Mouse (Mus musculus) cerebellum, adult 2 months (tissue): Measurements from ENCODE around the gene Tcp11x2. TPM values are rescaled to one million over a fixed set of nuclear protein-coding genes. Genes with fewer than 3 reads are reported as not detected.

Experiments
- DNase-seq, 2 experiments: peaks; one replicate each; pipeline ENCODE4 v3.0.0; 2021
- H3K27ac ChIP-seq: fragments of 200-500 bp; 2 replicates; pipeline ENCODE4 v1.5.1; 2012; ENCODE audit warnings: low read length, control low read depth, inconsistent platforms; ENCODE audit not compliant: insufficient read depth
- H3K27me3 ChIP-seq: fragments of 200-500 bp; 2 replicates; pipeline ENCODE4 v1.6.1; 2012; ENCODE audit warnings: inconsistent platforms, mild to moderate bottlenecking, low read length, moderate library complexity; ENCODE audit not compliant: control insufficient read depth, insufficient read depth
- H3K4me1 ChIP-seq: fragments of 200-500 bp; 2 replicates; pipeline ENCODE4 v1.6.1; 2011; ENCODE audit warnings: low read length; ENCODE audit not compliant: control insufficient read depth, insufficient read depth
- H3K4me3 ChIP-seq: fragments of 200-500 bp; replicated peaks from 2 replicates; pipeline ENCODE3; 2011; ENCODE audit warnings: mild to moderate bottlenecking, low read depth, low read length, control low read depth; ENCODE audit not compliant: insufficient read depth
- CTCF ChIP-seq: fragments of 200-500 bp; IDR thresholded peaks from 2 replicates; pipeline ENCODE4 v1.5.1; 2011; ENCODE audit warnings: low read depth, mild to moderate bottlenecking, control low read depth, low read length, moderate library complexity, borderline replicate concordance; ENCODE audit not compliant: insufficient read depth
- POLR2A ChIP-seq: fragments of 200-500 bp; IDR thresholded peaks from 2 replicates; pipeline ENCODE4 v1.6.1; 2011; ENCODE audit warnings: low read length, control low read depth, borderline replicate concordance; ENCODE audit not compliant: insufficient read depth
- WGBS: fragments of 180-500 bp; shearing (Covaris S2); methylation state at CpG from one replicate; pipeline ENCODE4 v1.1.7; 2018; 5-methylcytosine and 5-hydroxymethylcytosine counted together
- polyA plus RNA-seq: library from polyadenylated mRNA; depleted of rRNA; stranded (reverse); fragments of >200 nt; gene quantifications from 2 replicates; pipeline ENCODE4 v1.2.3, GENCODE M21; 2012; rRNA removed

Gene Tcp11x2
- polyA plus RNA-seq, 1 experiment = not detected

GRCm38 (mm10) chrX:135703111-135703510, 9.5 kb upstream of the Tcp11x2 start:
- no peak for DNase-seq
- WGBS = 83% methylated on average over 1 of the region's 1 CpGs
- no peaks in the 10 kb centered on the region for H3K4me1 ChIP-seq
- no peak for TF ChIP-seq CTCF
- no peak overlapping the region for H3K4me3 ChIP-seq
- H3K27ac ChIP-seq = no peak overlapping the region
- no peaks in the 10 kb centered on the region for H3K27me3 ChIP-seq

- peak in 1 of 2 experiments; percentile 14 for DNase-seq
- Histone ChIP-seq H3K4me3 (no peak overlapping the region), H3K27ac (no peak overlapping the region), H3K27me3 (no peaks in the 10 kb centered on the region), H3K4me1 (no peaks in the 10 kb centered on the region)
- TF ChIP-seq CTCF = no peak
- no peak for TF ChIP-seq POLR2A
- 9% methylated on average over 3 of the region's 3 CpGs for WGBS
Measured at GRCm38 (mm10) chrX:135687802-135688201, 5.8 kb downstream of the Tcp11x2 start.

GRCm38 (mm10) chrX:135681858-135682257, 11.7 kb downstream of the Tcp11x2 start:
- no peaks in the 10 kb centered on the region for H3K4me1 ChIP-seq
- no peak overlapping the region for H3K27ac ChIP-seq
- DNase-seq = no peak
- 66% methylated on average over 2 of the region's 2 CpGs for WGBS
- TF ChIP-seq POLR2A = no peak
- no peak for TF ChIP-seq CTCF
- H3K27me3 ChIP-seq = no peaks in the 10 kb centered on the region
- H3K4me3 ChIP-seq = no peak overlapping the region

- no peak overlapping the region for H3K27ac ChIP-seq
- H3K4me1 ChIP-seq = no peaks in the 10 kb centered on the region
- no peaks in the 10 kb centered on the region for H3K27me3 ChIP-seq
- 26% methylated on average over 9 of the region's 9 CpGs for WGBS
- no peak overlapping the region for H3K4me3 ChIP-seq
- TF ChIP-seq CTCF (peak; percentile 17; the same call in 1 of the 2 replicates), POLR2A (no peak)
- DNase-seq = peak in 1 of 2 experiments; percentile 25
Measured at GRCm38 (mm10) chrX:135652173-135652772, 41.3 kb downstream of the Tcp11x2 start.

GRCm38 (mm10) chrX:135627605-135628004, 66.0 kb downstream of the Tcp11x2 start, which contains the start of gene Prame:
Gene Prame, minus strand, starts transcription at chrX:135627705.
- H3K27ac ChIP-seq = no peak within 1 kb of the TSS
- no peak within 1 kb of the TSS for H3K4me3 ChIP-seq
- no peaks in the 10 kb centered on the region for H3K4me1 ChIP-seq
- DNase-seq = no peak
- 83% methylated on average over 11 of the region's 11 CpGs for WGBS
- TF ChIP-seq POLR2A (no peak), CTCF (no peak)
- no peaks in the 10 kb centered on the region for H3K27me3 ChIP-seq

Other genes with a start within 250 kb of the Tcp11x2 start
- gene AV320801, start 199.2 kb downstream of the Tcp11x2 start, polyA plus RNA-seq = not detected in 2 replicates
- 0.16 TPM in 2 replicates for gene Nxf7, start 95.0 kb downstream of the Tcp11x2 start, polyA plus RNA-seq
- not detected in 2 replicates for gene Prame, start 66.1 kb downstream of the Tcp11x2 start, polyA plus RNA-seq
- not detected in 2 replicates for gene Tmsb15a, start 31.5 kb upstream of the Tcp11x2 start, polyA plus RNA-seq
- 12.6 and 12.7 TPM in 2 replicates for gene Armcx5, start 48.9 kb upstream of the Tcp11x2 start, polyA plus RNA-seq
- gene Gprasp1, start 48.9 kb upstream of the Tcp11x2 start, polyA plus RNA-seq = 190 TPM in 2 replicates
- gene Bhlhb9, start 103.8 kb upstream of the Tcp11x2 start, polyA plus RNA-seq = 32.3 and 34.1 TPM in 2 replicates
- 107 and 115 TPM in 2 replicates for gene Gprasp2, start 145.2 kb upstream of the Tcp11x2 start, polyA plus RNA-seq